13 mouse cellular contexts compared by ENCODE assay signal in genomic region chr8:104022231-104022630, GRCm38 (mm10).
DNase-seq lines count a peak whose midpoint lies in the region; ATAC-seq and TF ChIP-seq lines count a peak whose summit lies in the region.
"Had no signal": no experiment of that assay in that cellular context is flagged by ENCODE, and none has a peak within 500 bp of the region (broad histone marks: within the 10 kb centered on the region; RNA-seq: fewer than 3 reads in every experiment).

No protein-coding gene starts in this region.

- no peaks in the 10 kb centered on the region for H3K9me3 ChIP-seq in embryonic facial prominence, embryonic 15.5 days (replicated peaks)
- H3K9me3 ChIP-seq in stomach, embryonic 15.5 days: no peaks in the 10 kb centered on the region
- H3K9me3 ChIP-seq: forebrain, embryonic 15.5 days; hindbrain, embryonic 13.5 days had no signal

- ATAC-seq in embryonic facial prominence, embryonic 15.5 days (ENCODE audit: insufficient number of reproducible peaks, low FRiP score, low TSS enrichment, low read depth): 0 out of 2 replicates have a peak, but pooled peaks have one; percentile 2
- ATAC-seq in stomach, embryonic 15.5 days (ENCODE audit: insufficient read depth, low FRiP score, low read depth): no peak
- ATAC-seq: forebrain, embryonic 15.5 days; intestine, postnatal 0 days had no signal

- H3K4me1 ChIP-seq in embryonic facial prominence, embryonic 15.5 days: peaks cover 29% of the 10 kb centered on the region
- 0 out of 2 replicates have a peak, but pooled peaks cover 3% of the 10 kb centered on the region for H3K4me1 ChIP-seq in stomach, embryonic 15.5 days
- H3K4me1 ChIP-seq: forebrain, embryonic 15.5 days; hindbrain, embryonic 13.5 days had no signal

- H3K4me3 ChIP-seq in gastrocnemius, adult 2 months: no peak overlapping the region
- no peak overlapping the region for H3K4me3 ChIP-seq in left cerebral cortex, adult 2 months
- no peak overlapping the region for H3K4me3 ChIP-seq in embryonic facial prominence, embryonic 15.5 days (replicated peaks)
- H3K4me3 ChIP-seq in stomach, embryonic 15.5 days (replicated peaks): no peak overlapping the region
- H3K4me3 ChIP-seq: forebrain, embryonic 15.5 days; hindbrain, embryonic 13.5 days had no signal

- no peaks in the 10 kb centered on the region for H3K27me3 ChIP-seq in embryonic facial prominence, embryonic 15.5 days
- H3K27me3 ChIP-seq in stomach, embryonic 15.5 days (replicated peaks): no peaks in the 10 kb centered on the region
- H3K27me3 ChIP-seq: forebrain, embryonic 15.5 days had no signal

- no peak overlapping the region for H3K9ac ChIP-seq in embryonic facial prominence, embryonic 15.5 days
- no peak overlapping the region for H3K9ac ChIP-seq in stomach, embryonic 15.5 days
- H3K9ac ChIP-seq: forebrain, embryonic 15.5 days; hindbrain, embryonic 13.5 days had no signal

- intact Hi-C loops in gastrocnemius, adult 2 months (cut with DNase I): no loop called here
- intact Hi-C loops in gastrocnemius, postnatal 14 days (cut with DNase I; ENCODE audit: low total_unique reads): no loop called here
- intact Hi-C loops in left cerebral cortex, adult 2 months (cut with DNase I): loop anchor here (10.0 kb wide), 4 partner anchors 287 to 957 kb away; no protein-coding TSS in a partner anchor
- intact Hi-C loops in left cerebral cortex, postnatal 25 days (cut with DNase I): loop anchor here (2.0 to 10.0 kb wide), 3 partner anchors 175 to 687 kb away; no protein-coding TSS in a partner anchor

- TF ChIP-seq CTCF in gastrocnemius, adult 2 months (IDR thresholded peaks at IDR 0.05): no peak
- TF ChIP-seq CTCF in left cerebral cortex, adult 2 months (IDR thresholded peaks at IDR 0.05): no peak

- peak overlapping the region; percentile 72 for H3K27ac ChIP-seq in gastrocnemius, adult 2 months
- H3K27ac ChIP-seq in left cerebral cortex, adult 2 months: peak overlapping the region; percentile 64; the same call in 1 of the 2 replicates
- H3K27ac ChIP-seq in embryonic facial prominence, embryonic 15.5 days (replicated peaks): peak overlapping the region; percentile 95
- H3K27ac ChIP-seq in stomach, embryonic 15.5 days: 0 out of 2 replicates have a peak overlapping the region, but pooled peaks have one; percentile 42
- H3K27ac ChIP-seq: forebrain, embryonic 15.5 days; hindbrain, embryonic 13.5 days had no signal

- no peaks in the 10 kb centered on the region for H3K36me3 ChIP-seq in embryonic facial prominence, embryonic 15.5 days
- H3K36me3 ChIP-seq in stomach, embryonic 15.5 days: no peaks in the 10 kb centered on the region
- H3K36me3 ChIP-seq: forebrain, embryonic 15.5 days; hindbrain, embryonic 13.5 days had no signal

- WGBS in embryonic facial prominence, embryonic 15.5 days: 37% methylated on average over 7 of the region's 7 CpGs
- 80% methylated on average over 7 of the region's 7 CpGs for WGBS in stomach, embryonic 15.5 days

- no peak overlapping the region for H3K4me2 ChIP-seq in embryonic facial prominence, embryonic 15.5 days (replicated peaks)
- no peak overlapping the region for H3K4me2 ChIP-seq in stomach, embryonic 15.5 days
- H3K4me2 ChIP-seq: forebrain, embryonic 15.5 days; hindbrain, embryonic 13.5 days had no signal

- no peak for DNase-seq in gastrocnemius, adult 2 months
- no peak for DNase-seq in gastrocnemius, postnatal 14 days
- no peak for DNase-seq in left cerebral cortex, adult 2 months (ENCODE audit: extremely low spot score in 1 of 2, low spot score in 2 of 2)
- DNase-seq in left cerebral cortex, postnatal 25 days (ENCODE audit: low spot score in 2 of 2): no peak
- no peak for DNase-seq in urinary bladder, adult 2 months (ENCODE audit: low spot score)
- DNase-seq in cerebellum, adult 8-10 months: no peak
- DNase-seq: adrenal gland, postnatal 36 days; cerebellum, adult 11 months had no signal

Comparison
In these comparisons a context has a peak if more than half of its experiments do, and no peak if none do; other contexts are left out.
1. H3K27ac ChIP-seq: peak in every context shown above with its lines; median percentile 95 in embryonic facial prominence, embryonic 15.5 days; 72 in gastrocnemius, adult 2 months; 64 in left cerebral cortex, adult 2 months; 42 in stomach, embryonic 15.5 days.
2. intact Hi-C loops: an anchor here in left cerebral cortex, adult 2 months (10.0 kb wide) and left cerebral cortex, postnatal 25 days (2.0 to 10.0 kb wide); none called in gastrocnemius, adult 2 months and gastrocnemius, postnatal 14 days.